Mouse (Mus musculus) neural tube, embryonic 15.5 days (tissue): ENCODE data around the gene Phldb1. TPM values are rescaled to one million over a fixed set of nuclear protein-coding genes. Genes with fewer than 3 reads are reported as not detected.

Experiments
- ATAC-seq: fragments of 200-750 bp; cut with Nextera tagmentation; 2 replicates; pipeline ENCODE4 v1.8.0; 2017; ENCODE audit warnings: mild to moderate bottlenecking, moderate TSS enrichment, moderate library complexity; ENCODE audit not compliant: low FRiP score
- H3K27ac ChIP-seq: fragments of 300-500 bp; sonication (generic); replicated peaks from 2 replicates; pipeline ENCODE4 v1.5.1; 2015; ENCODE audit warnings: mild to moderate bottlenecking, inconsistent platforms
- H3K27me3 ChIP-seq: fragments of 300-500 bp; sonication (generic); replicated peaks from 2 replicates; pipeline ENCODE4 v1.6.1; 2015; ENCODE audit warnings: inconsistent platforms
- H3K36me3 ChIP-seq: fragments of 300-500 bp; sonication (generic); 2 replicates; pipeline ENCODE4 v1.6.1; 2015; ENCODE audit warnings: inconsistent platforms
- H3K4me1 ChIP-seq: fragments of 300-500 bp; sonication (generic); 2 replicates; pipeline ENCODE4 v1.6.1; 2015; ENCODE audit warnings: inconsistent platforms
- H3K4me2 ChIP-seq: fragments of 300-500 bp; sonication (generic); 2 replicates; pipeline ENCODE4 v1.6.1; 2015; ENCODE audit warnings: inconsistent platforms, mild to moderate bottlenecking, moderate library complexity
- H3K4me3 ChIP-seq: fragments of 300-500 bp; sonication (generic); replicated peaks from 2 replicates; pipeline ENCODE4 v1.5.1; 2015; ENCODE audit warnings: mild to moderate bottlenecking, inconsistent platforms
- H3K9ac ChIP-seq: fragments of 300-500 bp; sonication (generic); replicated peaks from 2 replicates; pipeline ENCODE4 v1.6.1; 2015; ENCODE audit warnings: mild to moderate bottlenecking, inconsistent platforms
- H3K9me3 ChIP-seq: fragments of 300-500 bp; sonication (generic); replicated peaks from 2 replicates; pipeline ENCODE4 v1.6.1; 2016; ENCODE audit warnings: inconsistent platforms
- WGBS: fragments of 180-500 bp; shearing (Covaris S2); methylation state at CpG from one replicate; pipeline ENCODE4 v1.1.7; 2015; ENCODE audit warnings: mixed read lengths; 5-methylcytosine and 5-hydroxymethylcytosine counted together
- polyA plus RNA-seq: library from polyadenylated mRNA; unstranded; fragments of >200 nt; fragmentation: Nextera tagmentation; extraction: Ambion mirVana; gene quantifications from 2 replicates; pipeline ENCODE4 v1.2.1, GENCODE M21; 2015

Gene Phldb1
- polyA plus RNA-seq, 1 experiment from 2014 or later = 36.1 TPM

DNA sequence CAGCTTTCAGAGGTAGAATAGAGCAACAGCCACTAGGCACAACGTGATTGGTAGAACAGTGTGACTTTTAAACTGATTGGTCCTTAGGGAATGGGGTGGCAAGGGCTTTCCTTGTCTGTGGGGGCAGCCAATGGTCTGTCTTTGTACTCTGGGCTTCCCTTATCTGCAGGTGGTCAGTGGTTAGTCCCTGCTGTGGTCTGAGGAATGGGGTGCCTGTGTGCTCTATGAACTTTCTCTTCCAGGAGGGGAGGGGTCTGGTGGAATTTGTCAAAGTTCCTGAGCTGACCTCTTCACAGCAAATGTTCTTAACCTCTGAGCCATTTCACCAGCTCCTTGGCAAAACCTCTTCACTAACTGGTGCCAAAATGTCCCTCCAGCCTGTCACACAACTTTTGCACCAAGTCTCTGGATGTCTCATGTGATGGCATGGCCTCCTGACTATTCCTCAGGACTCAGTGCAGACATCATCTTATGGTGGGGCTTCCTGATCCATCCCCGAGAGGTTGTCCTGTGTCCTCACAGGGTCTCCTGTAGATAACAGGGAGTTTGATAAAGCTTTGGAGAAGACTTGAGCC is 62.6 kb downstream of the Phldb1 start:
- Histone ChIP-seq H3K27ac (no peak overlapping the region), H3K9me3 (no peaks in the 10 kb centered on the region), H3K4me1 (no peaks in the 10 kb centered on the region), H3K9ac (no peak overlapping the region), H3K4me3 (no peak overlapping the region), H3K27me3 (no peaks in the 10 kb centered on the region), H3K36me3 (no peaks in the 10 kb centered on the region), H3K4me2 (no peak overlapping the region)
- no peak for ATAC-seq
- WGBS = 75% methylated on average over 2 of the region's 2 CpGs

DNA sequence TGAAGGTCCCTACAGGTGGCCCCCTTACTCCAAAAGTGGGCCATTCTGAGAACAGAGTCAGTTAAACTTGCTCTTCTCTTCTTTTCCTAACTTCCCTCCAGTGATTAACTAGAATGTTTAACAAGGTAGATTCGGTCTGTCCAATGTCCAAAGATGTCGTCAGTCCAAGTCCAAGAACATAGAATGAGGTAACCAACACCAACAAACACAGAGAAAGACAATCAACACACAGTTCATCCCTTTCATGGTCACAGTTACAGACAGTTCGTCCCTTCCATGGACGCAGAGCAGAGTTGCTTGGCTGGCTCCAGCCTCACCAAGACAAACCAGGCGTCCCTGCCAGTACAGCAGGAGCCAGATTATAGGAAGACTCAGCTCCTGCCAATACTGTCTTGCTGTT is 63.6 kb downstream of the Phldb1 start:
- H3K36me3 ChIP-seq = no peaks in the 10 kb centered on the region
- no peak overlapping the region for H3K27ac ChIP-seq
- WGBS = 93% methylated on average over 5 of the region's 5 CpGs
- H3K4me2 ChIP-seq = no peak overlapping the region
- no peaks in the 10 kb centered on the region for H3K4me1 ChIP-seq
- H3K9me3 ChIP-seq = no peaks in the 10 kb centered on the region
- no peak overlapping the region for H3K9ac ChIP-seq
- ATAC-seq = no peak
- no peak overlapping the region for H3K4me3 ChIP-seq
- no peaks in the 10 kb centered on the region for H3K27me3 ChIP-seq

DNA sequence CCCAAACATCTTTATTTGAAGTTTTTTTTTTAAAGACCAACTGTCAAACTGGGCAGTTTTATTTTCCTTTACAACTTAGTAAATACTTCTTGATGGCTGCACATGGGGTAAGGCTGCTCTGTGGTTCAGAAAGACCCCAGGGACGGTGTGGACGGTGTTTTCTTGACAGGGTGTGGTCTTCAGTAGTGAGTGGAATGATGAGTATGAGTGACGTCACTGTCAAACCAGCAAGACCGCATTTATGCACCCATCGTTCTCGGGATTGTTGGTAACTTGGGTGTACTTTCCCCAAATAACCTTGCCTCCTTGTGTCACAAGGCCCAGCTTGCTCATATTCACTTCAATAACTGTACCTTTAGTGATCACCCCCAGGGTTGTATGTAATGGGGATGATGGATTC is 71.3 kb downstream of the Phldb1 start:
- H3K9ac ChIP-seq = no peak overlapping the region
- H3K4me2 ChIP-seq = no peak overlapping the region
- no peak for ATAC-seq
- 89% methylated on average over 6 of the region's 6 CpGs for WGBS
- H3K27me3 ChIP-seq = no peaks in the 10 kb centered on the region
- H3K36me3 ChIP-seq = no peaks in the 10 kb centered on the region
- no peak overlapping the region for H3K27ac ChIP-seq
- no peaks in the 10 kb centered on the region for H3K9me3 ChIP-seq
- no peak overlapping the region for H3K4me3 ChIP-seq
- H3K4me1 ChIP-seq = no peaks in the 10 kb centered on the region

GRCm38 (mm10) chr9:44655098-44656066 is 79.6 kb downstream of the Phldb1 start:
- Histone ChIP-seq H3K4me1 (peaks cover 5% of the 10 kb centered on the region), H3K27ac (no peak overlapping the region; the same call in 1 of the 2 replicates), H3K36me3 (no peaks in the 10 kb centered on the region), H3K9ac (no peak overlapping the region), H3K27me3 (no peaks in the 10 kb centered on the region), H3K9me3 (no peaks in the 10 kb centered on the region), H3K4me2 (peak overlapping the region; percentile 44), H3K4me3 (no peak overlapping the region)
- no peak; the same call in 1 of the 2 replicates for ATAC-seq
- WGBS = 29% methylated on average over 26 of the region's 26 CpGs

DNA sequence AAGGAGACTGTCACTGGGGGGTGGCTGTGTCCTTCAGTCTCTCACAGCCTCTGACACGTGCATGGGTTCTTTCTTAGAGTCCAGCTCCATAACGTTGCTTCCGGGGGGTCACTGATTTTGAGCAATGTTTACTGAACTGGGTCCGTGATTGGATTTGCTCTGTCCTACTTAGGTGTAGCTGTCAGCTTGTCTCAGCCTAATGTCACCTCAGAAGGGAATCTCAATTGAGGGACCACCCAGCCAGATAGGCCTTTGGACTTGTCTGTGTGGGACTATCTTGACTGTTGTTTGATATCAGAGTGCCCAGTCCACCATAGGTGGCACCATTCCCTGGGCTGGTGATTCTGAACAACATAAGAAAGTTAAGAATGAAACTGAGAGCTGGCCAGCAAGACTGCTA is 81.1 kb downstream of the Phldb1 start:
- Histone ChIP-seq H3K27ac (no peak overlapping the region), H3K4me3 (no peak overlapping the region), H3K36me3 (no peaks in the 10 kb centered on the region), H3K9me3 (no peaks in the 10 kb centered on the region), H3K4me1 (peaks cover 5% of the 10 kb centered on the region), H3K4me2 (no peak overlapping the region), H3K27me3 (no peaks in the 10 kb centered on the region), H3K9ac (no peak overlapping the region)
- ATAC-seq = no peak
- WGBS = 73% methylated on average over 4 of the region's 4 CpGs

- Histone ChIP-seq H3K27me3 (no peaks in the 10 kb centered on the region), H3K4me3 (no peak overlapping the region), H3K27ac (no peak overlapping the region), H3K4me1 (peaks cover 5% of the 10 kb centered on the region), H3K9me3 (no peaks in the 10 kb centered on the region), H3K36me3 (no peaks in the 10 kb centered on the region), H3K9ac (no peak overlapping the region), H3K4me2 (no peak overlapping the region)
- ATAC-seq = peak; percentile 75; the same call in 1 of the 2 replicates
- WGBS = 12% methylated on average over 8 of the region's 8 CpGs
Measured at GRCm38 (mm10) chr9:44652027-44652426, 83.0 kb downstream of the Phldb1 start.

- Histone ChIP-seq H3K4me3 (no peak overlapping the region), H3K4me1 (no peaks in the 10 kb centered on the region), H3K36me3 (no peaks in the 10 kb centered on the region), H3K4me2 (no peak overlapping the region), H3K27ac (no peak overlapping the region), H3K9me3 (no peaks in the 10 kb centered on the region), H3K9ac (no peak overlapping the region), H3K27me3 (no peaks in the 10 kb centered on the region)
- ATAC-seq = no peak
- 86% methylated on average over 7 of the region's 7 CpGs for WGBS
Measured at GRCm38 (mm10) chr9:44648881-44649281, 86.1 kb downstream of the Phldb1 start.

- no peak overlapping the region for H3K4me3 ChIP-seq
- 78% methylated on average over 4 of the region's 4 CpGs for WGBS
- ATAC-seq = no peak
- H3K9me3 ChIP-seq = no peaks in the 10 kb centered on the region
- H3K27ac ChIP-seq = no peak overlapping the region
- H3K4me1 ChIP-seq = no peaks in the 10 kb centered on the region
- no peaks in the 10 kb centered on the region for H3K36me3 ChIP-seq
- H3K4me2 ChIP-seq = no peak overlapping the region
- no peaks in the 10 kb centered on the region for H3K27me3 ChIP-seq
- H3K9ac ChIP-seq = no peak overlapping the region
Measured at GRCm38 (mm10) chr9:44647656-44648055, 87.3 kb downstream of the Phldb1 start.

GRCm38 (mm10) chr9:44647026-44647425 is 88.0 kb downstream of the Phldb1 start:
- H3K4me2 ChIP-seq = no peak overlapping the region
- no peak for ATAC-seq
- H3K36me3 ChIP-seq = no peaks in the 10 kb centered on the region
- H3K4me3 ChIP-seq = no peak overlapping the region
- no peak overlapping the region for H3K9ac ChIP-seq
- no peaks in the 10 kb centered on the region for H3K27me3 ChIP-seq
- H3K4me1 ChIP-seq = no peaks in the 10 kb centered on the region
- no peaks in the 10 kb centered on the region for H3K9me3 ChIP-seq
- 93% methylated on average over 8 of the region's 8 CpGs for WGBS
- no peak overlapping the region for H3K27ac ChIP-seq

- no peak for ATAC-seq
- H3K9me3 ChIP-seq = no peaks in the 10 kb centered on the region
- no peak overlapping the region for H3K4me3 ChIP-seq
- no peaks in the 10 kb centered on the region for H3K27me3 ChIP-seq
- no peak overlapping the region for H3K9ac ChIP-seq
- 93% methylated on average over 6 of the region's 6 CpGs for WGBS
- no peaks in the 10 kb centered on the region for H3K4me1 ChIP-seq
- no peaks in the 10 kb centered on the region for H3K36me3 ChIP-seq
- no peak overlapping the region for H3K4me2 ChIP-seq
- H3K27ac ChIP-seq = no peak overlapping the region
Measured at GRCm38 (mm10) chr9:44646366-44646765, 88.6 kb downstream of the Phldb1 start.

GRCm38 (mm10) chr9:44645924-44646323 is 89.1 kb downstream of the Phldb1 start:
- no peak overlapping the region for H3K27ac ChIP-seq
- no peaks in the 10 kb centered on the region for H3K4me1 ChIP-seq
- H3K4me2 ChIP-seq = no peak overlapping the region
- 71% methylated on average over 15 of the region's 15 CpGs for WGBS
- no peaks in the 10 kb centered on the region for H3K36me3 ChIP-seq
- H3K4me3 ChIP-seq = no peak overlapping the region
- no peaks in the 10 kb centered on the region for H3K27me3 ChIP-seq
- H3K9ac ChIP-seq = no peak overlapping the region
- no peak for ATAC-seq
- no peaks in the 10 kb centered on the region for H3K9me3 ChIP-seq

DNA sequence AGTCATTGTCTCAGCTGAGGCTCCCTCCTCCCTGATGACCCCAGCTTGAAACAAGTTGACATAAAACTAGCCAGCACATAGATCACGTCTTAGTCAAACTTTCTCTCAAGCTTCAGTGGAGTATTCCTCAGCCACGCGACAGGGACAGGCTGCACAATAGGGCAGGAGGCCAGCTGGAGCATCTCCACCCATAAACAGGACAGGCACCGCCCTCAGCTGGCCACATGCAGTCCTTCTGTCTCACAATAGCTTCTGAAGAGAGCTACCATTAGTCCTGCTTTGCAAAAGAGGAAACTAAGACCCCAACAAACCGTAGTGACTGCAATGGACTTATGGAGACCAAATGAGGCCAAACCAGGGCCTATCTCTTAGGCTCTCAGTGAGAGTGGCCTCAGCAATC is 89.5 kb downstream of the Phldb1 start:
- ATAC-seq = no peak
- H3K27me3 ChIP-seq = no peaks in the 10 kb centered on the region
- WGBS = 47% methylated on average over 5 of the region's 5 CpGs

More for the DNA sequence above, 89.5 kb downstream of the Phldb1 start:
- Histone ChIP-seq H3K27ac (no peak overlapping the region), H3K36me3 (no peaks in the 10 kb centered on the region), H3K9ac (no peak overlapping the region), H3K4me2 (no peak overlapping the region), H3K9me3 (no peaks in the 10 kb centered on the region), H3K4me1 (no peaks in the 10 kb centered on the region), H3K4me3 (no peak overlapping the region)
